Mouse (Mus musculus): Measurements from ENCODE around the gene E130218I03Rik.

The E130218I03Rik gene

GRCm38 (mm10) chr4:134243516-134244250, at the start of gene E130218I03Rik:
Gene E130218I03Rik (plus strand): TSS chr4:134243662.
- no peak for DNase-seq

GRCm38 (mm10) chr4:134199371-134199770, 44.1 kb upstream of the E130218I03Rik start:
- DNase-seq: no peak

- no peak for DNase-seq
Measured at GRCm38 (mm10) chr4:134202904-134203303, 40.6 kb upstream of the E130218I03Rik start, which contains the start of gene Gm7534. Gene Gm7534 (minus strand): TSS chr4:134203004.

- no peak for DNase-seq
Measured at GRCm38 (mm10) chr4:134203340-134203896, 40.0 kb upstream of the E130218I03Rik start.

- no peak for DNase-seq
Measured at GRCm38 (mm10) chr4:134206488-134207053, 36.9 kb upstream of the E130218I03Rik start.

GRCm38 (mm10) chr4:134222793-134223600, 20.5 kb upstream of the E130218I03Rik start:
- DNase-seq: no peak

- no peak for DNase-seq
Measured at GRCm38 (mm10) chr4:134227194-134227593, 16.3 kb upstream of the E130218I03Rik start, which contains the start of gene Catsper4. Gene Catsper4 (minus strand): TSS chr4:134227383.

GRCm38 (mm10) chr4:134230431-134230830, 13.0 kb upstream of the E130218I03Rik start:
- DNase-seq: no peak

- DNase-seq: no peak
Measured at GRCm38 (mm10) chr4:134234876-134235275, 8.6 kb upstream of the E130218I03Rik start.

GRCm38 (mm10) chr4:134237582-134238278, 5.7 kb upstream of the E130218I03Rik start:
- DNase-seq: no peak

- no peak for DNase-seq
Measured at GRCm38 (mm10) chr4:134238279-134238651, 5.2 kb upstream of the E130218I03Rik start, which contains the start of gene Cnksr1. Gene Cnksr1 (minus strand): TSS chr4:134238399.

GRCm38 (mm10) chr4:134238686-134239085, 4.8 kb upstream of the E130218I03Rik start:
- DNase-seq: no peak

GRCm38 (mm10) chr4:134245148-134245843, 1.8 kb downstream of the E130218I03Rik start, which contains the start of gene Zfp593:
Gene Zfp593 (minus strand): TSS chr4:134245592.
- DNase-seq: peak; percentile 97

GRCm38 (mm10) chr4:134246256-134246655, 2.8 kb downstream of the E130218I03Rik start:
- no peak for DNase-seq

GRCm38 (mm10) chr4:134246719-134247258, 3.3 kb downstream of the E130218I03Rik start, which contains the start of gene Gm30191:
Gene Gm30191 (plus strand): TSS chr4:134246935.
- no peak for DNase-seq

- DNase-seq: peak; percentile 76
Measured at GRCm38 (mm10) chr4:134249651-134250050, 6.2 kb downstream of the E130218I03Rik start.

GRCm38 (mm10) chr4:134250116-134250929, 6.9 kb downstream of the E130218I03Rik start:
- DNase-seq: no peak

- DNase-seq: no peak
Measured at GRCm38 (mm10) chr4:134250930-134251240, 7.4 kb downstream of the E130218I03Rik start.

GRCm38 (mm10) chr4:134251241-134252130, 8.0 kb downstream of the E130218I03Rik start:
- DNase-seq: peak; percentile 51
